ENCODE assay signal across 19 mouse cellular contexts in genomic region chr6:40385682-40386081, GRCm38 (mm10). TPM values are rescaled to one million over a fixed set of nuclear protein-coding genes. Genes with fewer than 3 reads are reported as not detected.
"Had no signal": no experiment of that assay in that cellular context is flagged by ENCODE, and none has a peak within 500 bp of the region (broad histone marks: within the 10 kb centered on the region; RNA-seq: fewer than 3 reads in every experiment).

No protein-coding gene starts in this region.

- DNase-seq: kidney, adult 2 months; kidney, postnatal 14 days; left cerebral cortex, postnatal 4 days; lung, adult 18-20 months; lung, postnatal 4 days; midbrain, embryonic 14.5 days; right cerebral cortex, postnatal 4 days; spleen, adult 18-20 months had no signal

- ATAC-seq: lung, postnatal 0 days had no signal

- H3K9me3 ChIP-seq: kidney, embryonic 15.5 days; limb, embryonic 13.5 days; neural tube, embryonic 12.5 days had no signal

- H3K27ac ChIP-seq: kidney, embryonic 15.5 days; limb, embryonic 13.5 days; liver, embryonic 14.5 days; neural tube, embryonic 12.5 days had no signal

- H3K9ac ChIP-seq: kidney, embryonic 15.5 days; limb, embryonic 13.5 days; liver, embryonic 14.5 days; neural tube, embryonic 12.5 days had no signal

- H3K4me1 ChIP-seq: kidney, embryonic 15.5 days; neural tube, embryonic 12.5 days had no signal

- H3K4me2 ChIP-seq: kidney, embryonic 15.5 days; limb, embryonic 13.5 days; neural tube, embryonic 12.5 days had no signal

- H3K4me3 ChIP-seq: kidney, embryonic 15.5 days; limb, embryonic 13.5 days; myocyte; neural tube, embryonic 12.5 days had no signal

- H3K27me3 ChIP-seq: kidney, embryonic 15.5 days; limb, embryonic 13.5 days; neural tube, embryonic 12.5 days had no signal

RNA-seq across cellular contexts. Expression of gene Wee2, which starts 53.2 kb away (rescaled TPM):
- total RNA-seq: layer of hippocampus, postnatal 14 days; left cerebral cortex, postnatal 4 days; liver, adult 2 months; megakaryocyte-erythroid progenitor cell, adult 5-6 weeks had no signal
- polyA plus RNA-seq: kidney, adult 2 months; large intestine, adult 2 months; limb, embryonic 13.5 days; liver, adult 2 months; liver, embryonic 14.5 days; lung, postnatal 0 days; myocyte; neural tube, embryonic 12.5 days; stomach, embryonic 14.5 days had no signal
